Mouse (Mus musculus) embryo, embryonic 9.5 days (tissue): Measurements from ENCODE around the gene Lipi.
A peak's percentile ranks its signal among the peaks of the same experiment; 100 is the strongest.

ENCODE experiments used
- DNase-seq: peaks from one replicate; pipeline ENCODE4 v3.0.0-alpha.2; 2017; ENCODE audit errors: extremely low spot score

Lipi gene

DNA sequence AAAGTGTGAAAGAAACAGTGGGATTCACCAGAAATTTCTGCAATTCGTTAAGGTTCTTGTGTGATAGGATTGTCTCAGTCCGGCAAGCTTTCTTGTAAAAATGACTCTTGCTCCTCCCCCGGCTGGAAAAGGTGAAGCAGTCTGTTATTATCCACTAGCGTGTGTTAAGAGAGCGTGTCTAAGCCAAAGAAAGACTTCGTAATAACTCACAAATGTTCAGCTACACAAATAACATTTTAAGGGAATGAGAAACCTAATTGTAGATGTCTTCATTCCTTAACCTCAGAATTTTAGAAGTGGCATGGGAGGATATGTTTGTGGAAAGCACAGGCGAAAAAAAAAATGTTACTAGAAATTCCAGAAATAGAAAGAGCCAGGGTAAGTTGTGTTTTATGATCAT, at the start of gene Lipi:
Gene Lipi, minus strand, starts transcription at position 101 of the 400 bp plus-strand sequence.
- DNase-seq = no peak

GRCm38 (mm10) chr16:75627862-75628261, 42.0 kb upstream of the Lipi start:
- no peak for DNase-seq

DNA sequence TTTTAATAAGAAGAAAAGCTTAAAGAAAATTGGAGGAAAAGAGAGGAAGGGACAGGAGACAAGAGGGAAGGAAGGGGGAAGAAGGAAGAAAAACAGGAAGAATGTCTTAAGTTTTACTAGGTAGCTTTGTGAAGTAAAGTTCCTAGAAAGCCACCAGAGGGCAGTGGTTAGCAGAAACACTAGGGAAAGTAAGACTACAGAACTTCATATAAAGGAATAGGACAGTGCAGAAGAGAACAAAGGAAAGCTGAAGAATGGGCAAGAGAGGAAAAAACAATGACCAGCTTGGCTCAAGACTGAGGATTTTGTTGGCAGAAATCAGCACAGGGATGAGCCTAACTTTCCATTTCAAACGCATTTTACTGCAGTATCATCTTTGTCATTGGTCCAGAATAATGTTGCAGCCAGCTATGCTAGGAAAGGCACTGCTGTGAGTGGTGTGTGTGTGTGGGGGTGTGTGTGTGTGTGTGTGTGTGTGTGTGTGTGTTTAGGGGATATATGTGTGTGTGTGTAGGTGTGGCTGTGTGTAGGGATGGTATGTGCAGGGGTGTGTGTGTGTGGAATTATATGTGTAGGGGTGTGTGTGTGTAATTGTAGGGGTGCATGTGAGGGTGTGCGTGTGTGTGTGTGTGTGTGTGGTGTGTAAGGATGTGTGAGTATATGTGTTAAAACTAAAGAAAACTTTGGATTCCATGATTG, 31.9 kb upstream of the Lipi start:
- DNase-seq = peak; percentile 35

- DNase-seq = no peak
Measured at GRCm38 (mm10) chr16:75612561-75612960, 26.7 kb upstream of the Lipi start.

GRCm38 (mm10) chr16:75606415-75606814, 20.6 kb upstream of the Lipi start:
- no peak for DNase-seq

- peak; percentile 13 for DNase-seq
Measured at GRCm38 (mm10) chr16:75593501-75594183, 7.8 kb upstream of the Lipi start.

- DNase-seq = peak; percentile 83
Measured at GRCm38 (mm10) chr16:75592671-75593500, 7.0 kb upstream of the Lipi start, which contains the start of gene Rbm11. Rbm11 (plus strand) TSS chr16:75592844.

- DNase-seq = no peak
Measured at GRCm38 (mm10) chr16:75586466-75586865, 605 bp upstream of the Lipi start.

DNA sequence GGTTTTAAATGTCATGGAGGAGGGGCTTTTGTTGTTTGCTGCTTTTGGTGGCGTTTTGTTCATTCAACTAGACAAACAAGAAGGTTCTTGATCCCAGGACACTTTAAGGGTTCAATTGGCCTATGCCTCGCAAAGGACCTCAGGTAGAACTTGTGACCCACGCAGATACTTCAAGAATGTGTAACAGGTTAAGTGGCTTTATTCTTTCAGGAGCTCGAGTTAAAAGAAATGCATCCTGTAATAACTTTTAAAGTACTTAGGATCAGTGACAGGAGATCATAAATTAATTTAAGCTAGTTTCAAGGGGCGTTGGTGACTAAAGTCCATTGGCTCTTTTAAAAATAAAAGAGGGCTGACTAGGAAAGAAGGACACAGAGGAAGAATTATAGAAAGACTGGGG, 3.6 kb downstream of the Lipi start:
- no peak for DNase-seq

DNA sequence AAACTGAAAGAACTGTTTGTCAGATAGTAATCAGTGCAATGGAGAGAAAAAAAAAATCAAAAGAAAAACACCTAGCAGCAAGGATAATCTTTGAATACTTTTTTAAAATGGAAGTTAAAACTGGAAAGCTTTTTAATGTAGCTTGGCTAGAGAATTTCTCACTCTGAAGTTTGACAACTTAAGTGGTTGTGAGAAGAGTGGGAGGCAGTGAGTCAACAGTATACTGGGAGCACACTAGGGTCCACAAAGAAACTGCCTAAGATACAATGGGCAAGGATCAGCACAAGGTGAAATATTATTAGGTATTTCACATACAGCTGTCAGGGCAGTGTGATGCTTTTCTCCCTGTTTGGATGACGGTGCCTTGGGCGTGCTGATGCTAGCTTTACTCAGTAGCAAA, 23.0 kb downstream of the Lipi start:
- no peak for DNase-seq

DNA sequence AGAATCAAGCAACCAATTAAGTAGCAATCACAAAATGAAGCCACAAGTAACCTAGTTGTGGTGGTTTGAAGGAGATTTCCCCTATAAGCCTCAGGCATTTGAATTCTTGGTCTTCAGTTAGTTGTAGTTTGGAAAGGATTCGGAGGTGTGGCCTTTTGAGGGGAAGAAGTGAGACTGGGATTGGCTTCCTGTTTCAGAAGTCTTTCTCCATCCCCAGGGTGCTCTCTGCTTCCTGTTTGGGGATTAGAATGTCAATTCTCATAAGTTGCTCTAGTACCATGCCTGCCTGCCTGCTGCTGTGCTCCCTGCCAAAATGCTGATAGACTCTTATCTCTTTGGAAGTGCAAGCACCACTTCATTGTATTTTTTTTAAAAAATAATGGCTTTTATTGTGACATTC, 40.6 kb downstream of the Lipi start:
- no peak for DNase-seq

DNA sequence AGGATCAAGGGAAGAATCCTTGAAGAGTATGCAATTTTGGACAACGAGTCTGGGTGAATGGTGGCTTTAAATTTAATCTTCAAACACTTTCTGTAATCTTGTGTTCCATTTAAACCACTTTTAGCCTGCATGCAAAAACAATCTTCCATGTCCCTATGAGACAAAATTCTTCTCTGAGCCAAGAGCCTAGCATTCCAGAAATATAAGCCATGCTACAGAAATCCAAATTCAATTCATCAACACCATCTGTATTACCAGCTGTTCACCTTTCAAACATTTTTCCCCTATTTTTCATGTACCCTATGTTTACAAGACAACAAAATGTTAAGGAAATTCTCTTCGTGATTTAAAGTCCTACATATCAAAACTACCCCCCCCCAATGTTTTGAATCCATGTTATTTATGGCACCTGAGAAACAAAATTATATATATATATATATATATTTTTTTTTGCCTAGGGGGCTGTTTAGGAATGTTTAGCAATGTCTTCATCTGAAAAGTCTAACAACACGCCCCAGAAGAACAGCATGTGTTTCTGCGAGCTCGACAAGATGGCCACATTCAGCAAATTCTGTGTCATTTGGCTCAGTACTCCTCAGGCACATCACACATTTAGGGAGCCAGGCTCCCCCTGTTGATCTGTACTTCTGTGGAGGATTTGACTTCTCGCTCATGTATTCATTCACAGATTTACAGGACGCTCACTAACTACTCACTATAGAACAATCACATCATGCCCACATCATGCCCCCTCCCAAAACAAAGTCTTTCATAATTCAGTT, 47.9 kb downstream of the Lipi start:
- no peak for DNase-seq

GRCm38 (mm10) chr16:75531705-75532104, 54.2 kb downstream of the Lipi start:
- no peak for DNase-seq

- no peak for DNase-seq
Measured at GRCm38 (mm10) chr16:75496568-75496967, 89.3 kb downstream of the Lipi start.
